Comparison of ENCODE assay signal across 22 mouse cellular contexts in genomic region chr3:143866521-143866920, GRCm38 (mm10).
DNase-seq lines count a peak whose midpoint lies in the region; ATAC-seq and TF ChIP-seq lines count a peak whose summit lies in the region.
"Had no signal": no experiment of that assay in that cellular context is flagged by ENCODE, and none has a peak within 500 bp of the region (broad histone marks: within the 10 kb centered on the region; RNA-seq: fewer than 3 reads in every experiment).

No protein-coding gene starts in this region.

- H3K4me2 ChIP-seq in hindbrain, embryonic 13.5 days = no peak overlapping the region
- H3K4me2 ChIP-seq: forebrain, embryonic 15.5 days; heart, embryonic 11.5 days; liver, embryonic 13.5 days; midbrain, embryonic 15.5 days had no signal

- H3K36me3 ChIP-seq in hindbrain, embryonic 13.5 days = no peaks in the 10 kb centered on the region
- H3K36me3 ChIP-seq in hindbrain, embryonic 10.5 days = no peaks in the 10 kb centered on the region
- H3K36me3 ChIP-seq: forebrain, embryonic 15.5 days; liver, embryonic 13.5 days; midbrain, embryonic 15.5 days had no signal

- H3K27me3 ChIP-seq in hindbrain, embryonic 13.5 days = no peaks in the 10 kb centered on the region
- H3K27me3 ChIP-seq in hindbrain, embryonic 10.5 days (ENCODE audit: insufficient read depth, poor library complexity, severe bottlenecking) = no peaks in the 10 kb centered on the region
- H3K27me3 ChIP-seq: forebrain, embryonic 15.5 days; liver, embryonic 13.5 days; megakaryocyte, embryonic 14.5 days; midbrain, embryonic 15.5 days had no signal

- no peak overlapping the region for H3K4me3 ChIP-seq in hindbrain, embryonic 13.5 days
- no peak overlapping the region for H3K4me3 ChIP-seq in hindbrain, embryonic 10.5 days
- H3K4me3 ChIP-seq in layer of hippocampus, adult 2 months = no peak overlapping the region
- H3K4me3 ChIP-seq: forebrain, embryonic 15.5 days; liver, embryonic 13.5 days; megakaryocyte, embryonic 14.5 days; midbrain, embryonic 15.5 days had no signal

- DNase-seq in hindbrain, embryonic 10.5 days (ENCODE audit: low spot score) = no peak
- peak; percentile 28 for DNase-seq in embryo, embryonic 10.5 days (ENCODE audit: low spot score)
- peak; percentile 26 for DNase-seq in embryo, embryonic 9.5 days (ENCODE audit: extremely low spot score)
- DNase-seq in mesoderm, embryonic 11.5 days (ENCODE audit: low read depth, low spot score) = peak; percentile 23
- DNase-seq in frontal cortex, postnatal 25 days (ENCODE audit: low spot score in 2 of 2) = no peak
- no peak for DNase-seq in layer of hippocampus, adult 2 months (ENCODE audit: low spot score in 2 of 2)
- DNase-seq: adrenal gland, adult 2 months; cerebellum, adult 11-12 months; gastrocnemius, postnatal 14 days; heart, adult 11 months; kidney, adult 9 months; kidney, postnatal 14 days; liver, embryonic 13.5 days; lung, adult 2 months; right cerebral cortex, postnatal 4 days; thymus, postnatal 14 days had no signal

- peaks cover 20% of the 10 kb centered on the region for H3K4me1 ChIP-seq in hindbrain, embryonic 13.5 days (replicated peaks)
- H3K4me1 ChIP-seq in hindbrain, embryonic 10.5 days (replicated peaks) = peaks cover 5% of the 10 kb centered on the region; the same call in 1 of the 2 replicates
- H3K4me1 ChIP-seq: liver, embryonic 13.5 days; megakaryocyte, embryonic 14.5 days; midbrain, embryonic 15.5 days had no signal

- WGBS in hindbrain, embryonic 13.5 days = 59% methylated on average over 4 of the region's 4 CpGs
- 55% methylated on average over 4 of the region's 4 CpGs for WGBS in hindbrain, embryonic 10.5 days

- ATAC-seq in hindbrain, embryonic 13.5 days (ENCODE audit: low FRiP score) = peak; percentile 43; the same call in 1 of the 2 replicates
- ATAC-seq: forebrain, embryonic 15.5 days; intestine, embryonic 16.5 days; midbrain, embryonic 15.5 days had no signal

- H3K9ac ChIP-seq in hindbrain, embryonic 13.5 days = no peak overlapping the region
- H3K9ac ChIP-seq: forebrain, embryonic 15.5 days; liver, embryonic 13.5 days; midbrain, embryonic 15.5 days had no signal

- H3K27ac ChIP-seq in hindbrain, embryonic 13.5 days = 0 out of 2 replicates have a peak overlapping the region, but pooled peaks have one; percentile 9
- no peak overlapping the region for H3K27ac ChIP-seq in hindbrain, embryonic 10.5 days
- no peak overlapping the region for H3K27ac ChIP-seq in layer of hippocampus, adult 2 months
- H3K27ac ChIP-seq: forebrain, embryonic 15.5 days; liver, embryonic 13.5 days; midbrain, embryonic 15.5 days had no signal

- no peaks in the 10 kb centered on the region for H3K9me3 ChIP-seq in hindbrain, embryonic 13.5 days
- H3K9me3 ChIP-seq in hindbrain, embryonic 10.5 days = no peaks in the 10 kb centered on the region
- H3K9me3 ChIP-seq: forebrain, embryonic 15.5 days; liver, embryonic 13.5 days; midbrain, embryonic 15.5 days had no signal

- no peak for TF ChIP-seq CTCF in layer of hippocampus, adult 2 months (conservative IDR thresholded peaks at IDR 0.05)

Comparison
In these comparisons a context has a peak if more than half of its experiments do, and no peak if none do; other contexts are left out.
1. DNase-seq: peak in embryo, embryonic 10.5 days (single experiment), embryo, embryonic 9.5 days (single experiment) and mesoderm, embryonic 11.5 days (single experiment); none in hindbrain, embryonic 10.5 days (single experiment), frontal cortex, postnatal 25 days (0 of 2) and layer of hippocampus, adult 2 months (0 of 2).